Mouse (Mus musculus): Measurements from ENCODE around the gene Cdh4.

The Cdh4 gene

DNA sequence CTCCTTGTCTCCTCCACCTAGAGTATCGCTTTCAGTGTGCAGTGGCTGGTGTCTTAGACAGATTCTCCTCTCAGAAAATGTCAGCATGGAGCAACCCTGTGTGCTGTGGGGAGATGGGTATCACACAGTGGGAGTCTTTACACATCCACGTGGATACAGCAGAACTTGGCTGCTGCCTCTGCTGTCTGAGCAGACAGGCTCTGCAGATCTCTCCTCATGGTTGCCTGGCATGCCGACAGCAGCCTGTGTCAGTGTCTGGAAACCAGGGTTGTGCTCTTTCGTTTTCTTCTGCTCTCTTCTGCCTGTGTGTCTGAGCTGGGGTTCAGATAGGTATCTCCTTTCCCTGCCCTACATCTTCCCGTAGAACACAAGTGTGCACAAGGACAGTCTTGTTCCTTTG, 237.6 kb downstream of the Cdh4 start:
- DNase-seq (ENCODE audit: low spot score): peak; percentile 19

DNA sequence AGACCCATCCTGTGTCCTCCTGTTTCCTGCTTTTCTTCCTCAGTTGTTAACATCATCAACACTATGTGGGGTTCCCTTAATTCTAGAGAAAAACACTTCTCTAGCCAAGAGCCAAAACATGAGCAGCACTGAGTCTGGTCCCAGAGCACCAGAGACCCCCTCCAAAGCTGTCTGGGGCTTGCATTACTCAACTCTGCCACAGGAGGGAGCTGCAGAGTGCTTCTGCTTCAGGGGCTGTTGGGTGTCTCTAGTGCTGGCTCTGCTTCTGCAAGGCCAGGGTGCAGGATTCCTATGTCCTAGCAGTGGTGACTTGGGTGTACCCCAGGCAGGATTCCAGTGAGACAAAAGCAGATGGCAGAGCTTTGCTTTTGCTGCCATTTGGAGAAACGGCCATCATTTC, 239.2 kb downstream of the Cdh4 start:
- DNase-seq (ENCODE audit: low spot score): peak; percentile 26

DNA sequence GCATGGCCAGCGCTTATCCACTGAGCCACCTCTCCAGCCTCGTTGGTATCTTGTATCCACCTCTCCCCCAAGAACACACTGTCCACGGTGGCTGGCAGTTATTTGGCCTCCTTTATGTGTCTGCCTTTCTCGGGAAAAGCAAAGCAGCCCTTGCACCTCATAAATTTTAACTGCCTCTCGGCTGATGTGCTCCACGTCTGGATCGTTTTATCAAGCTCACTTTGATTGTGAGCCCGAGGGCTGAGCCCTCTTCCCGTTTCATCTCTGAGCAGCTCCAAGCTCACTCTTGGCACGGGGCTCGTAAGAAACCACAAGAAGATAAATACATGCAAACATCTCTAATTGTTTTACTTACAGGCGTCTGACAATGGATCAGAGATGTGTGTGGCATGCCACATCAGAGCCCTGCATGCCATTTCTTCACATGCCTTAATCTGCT, 245.0 kb downstream of the Cdh4 start:
- no peak for DNase-seq (ENCODE audit: low spot score)

DNA sequence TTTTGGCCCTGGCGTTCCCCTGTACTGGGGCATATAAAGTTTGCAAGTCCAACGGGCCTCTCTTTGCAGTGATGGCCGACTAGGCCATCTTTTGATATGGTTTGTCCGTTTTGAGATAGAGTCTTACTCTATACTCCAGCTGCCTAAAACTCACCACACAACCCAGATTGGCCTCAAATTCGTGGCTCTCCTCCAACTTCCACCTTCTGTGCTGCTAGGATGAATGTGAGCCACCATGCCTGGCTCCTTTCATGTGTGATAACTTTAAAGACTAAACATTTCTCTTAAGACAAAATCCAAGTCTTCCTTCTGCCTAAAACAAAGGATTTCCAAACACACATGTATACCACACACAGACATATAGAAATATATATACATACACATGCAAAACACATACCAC, 246.7 kb downstream of the Cdh4 start:
- DNase-seq (ENCODE audit: low spot score): peak; percentile 35

DNA sequence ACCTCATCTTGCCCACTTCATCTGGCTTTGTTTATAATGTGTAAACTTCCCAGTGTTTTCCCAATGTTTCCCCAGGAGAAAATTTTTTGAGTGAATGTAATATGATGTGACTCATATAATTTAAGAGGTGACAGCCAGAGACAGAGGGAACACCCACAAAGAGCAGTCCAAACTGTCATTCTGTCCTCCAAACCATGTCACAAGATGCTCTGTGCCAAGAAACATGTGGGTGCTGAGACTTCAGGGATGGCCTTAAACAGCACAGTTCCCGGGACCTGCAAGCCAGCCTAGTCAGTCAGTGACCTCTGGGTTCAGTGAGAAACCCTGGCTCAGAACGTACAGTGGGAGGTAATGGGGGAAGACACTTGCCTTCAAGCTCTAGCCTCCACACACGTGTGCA, 247.5 kb downstream of the Cdh4 start:
- DNase-seq (ENCODE audit: low spot score): no peak

DNA sequence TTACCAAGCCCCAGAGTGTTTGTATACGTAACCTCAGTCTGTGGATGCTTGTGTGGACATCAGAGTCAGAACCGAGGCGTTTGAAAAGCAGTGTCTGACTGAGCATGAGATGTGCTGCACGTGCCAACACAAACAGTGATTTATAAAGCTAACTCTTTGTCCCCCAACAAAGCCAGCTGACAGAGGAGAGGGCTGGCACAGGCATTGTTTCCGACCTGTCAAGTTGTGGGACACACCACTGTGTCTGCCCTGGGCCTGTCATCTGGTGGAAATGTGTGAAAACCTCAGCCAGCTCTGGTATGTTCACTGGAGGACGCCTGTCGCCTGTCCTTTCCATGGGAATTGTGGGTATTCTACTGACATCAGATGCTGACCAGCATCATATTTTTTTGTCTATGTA, 248.3 kb downstream of the Cdh4 start:
- no peak for DNase-seq (ENCODE audit: low spot score)

DNA sequence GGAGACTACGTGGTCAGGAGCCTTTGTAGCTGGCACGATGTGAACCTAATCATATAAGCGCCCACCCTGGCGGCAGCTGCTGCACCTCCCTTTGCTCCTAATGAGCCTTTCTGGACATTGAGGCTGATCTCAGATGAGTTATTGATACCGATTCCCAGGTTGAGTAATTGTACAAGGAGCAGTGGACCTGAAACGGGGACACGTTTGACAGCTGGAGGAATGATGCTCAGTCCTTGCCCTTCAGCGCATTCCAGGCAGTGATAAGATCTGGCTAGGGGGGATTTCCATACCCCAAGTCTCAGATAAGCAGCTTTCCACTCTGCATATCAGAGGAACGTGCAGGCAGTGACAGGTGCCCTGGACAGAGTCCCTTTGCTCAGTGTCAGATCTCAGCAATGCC, 252.7 kb downstream of the Cdh4 start:
- DNase-seq (ENCODE audit: low spot score): no peak

DNA sequence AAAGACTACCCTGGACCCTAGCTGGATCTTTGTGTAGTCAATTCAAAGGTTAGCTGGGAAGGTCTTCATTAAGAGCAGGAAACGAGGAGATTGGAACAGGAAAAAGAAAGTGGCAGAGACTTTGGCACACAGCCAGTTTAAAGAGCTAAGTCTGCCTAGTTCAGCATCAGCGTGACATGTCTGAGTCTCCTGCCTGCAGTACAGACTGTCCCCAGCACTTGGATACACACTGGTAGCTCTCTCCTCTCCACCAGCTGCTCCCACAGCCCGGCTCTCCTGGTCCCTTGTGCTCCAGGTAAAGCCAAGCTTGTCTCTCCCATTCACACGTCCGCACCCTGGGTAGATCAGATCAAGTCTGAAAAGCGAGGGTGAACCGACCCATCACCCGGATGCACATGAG, 255.4 kb downstream of the Cdh4 start:
- DNase-seq (ENCODE audit: low spot score): no peak

DNA sequence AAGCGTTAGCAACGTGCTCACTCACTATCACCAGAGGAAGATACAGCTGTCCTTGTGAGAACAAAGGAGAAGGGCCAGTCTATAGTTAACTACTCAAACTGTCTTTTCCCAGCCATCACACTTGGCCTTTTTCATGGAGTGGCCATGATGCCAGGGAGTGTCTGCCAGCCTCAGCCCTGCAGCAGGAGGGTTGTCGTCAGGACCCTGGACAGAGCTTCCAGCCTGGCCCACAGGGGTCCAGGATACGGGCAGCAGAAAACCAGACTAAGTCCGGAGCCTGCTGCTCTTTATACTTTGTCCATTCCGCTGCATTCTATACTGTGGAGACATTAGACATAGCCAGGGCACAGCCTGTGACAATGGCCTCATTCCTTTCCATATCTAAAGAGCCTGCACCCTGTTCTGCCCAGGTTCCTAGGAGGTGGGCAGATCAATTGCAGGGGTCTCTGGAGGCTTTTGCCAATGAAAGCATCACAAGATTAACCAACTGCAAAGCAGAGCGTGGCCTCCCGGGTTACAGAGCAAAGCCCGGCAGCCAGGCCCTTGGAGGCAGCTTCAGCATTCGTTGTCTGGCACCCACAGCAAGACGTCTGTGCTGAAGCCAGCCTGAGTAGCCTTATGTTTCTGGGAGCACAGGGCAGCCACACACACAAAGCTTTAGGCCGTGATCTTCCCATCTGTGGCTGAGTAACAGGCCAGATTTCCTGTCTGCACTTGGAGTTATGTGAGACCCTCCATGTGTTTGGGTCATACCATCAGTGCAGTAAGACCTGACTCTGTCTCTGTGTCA, 256.2 kb downstream of the Cdh4 start:
- DNase-seq (ENCODE audit: low spot score): no peak

DNA sequence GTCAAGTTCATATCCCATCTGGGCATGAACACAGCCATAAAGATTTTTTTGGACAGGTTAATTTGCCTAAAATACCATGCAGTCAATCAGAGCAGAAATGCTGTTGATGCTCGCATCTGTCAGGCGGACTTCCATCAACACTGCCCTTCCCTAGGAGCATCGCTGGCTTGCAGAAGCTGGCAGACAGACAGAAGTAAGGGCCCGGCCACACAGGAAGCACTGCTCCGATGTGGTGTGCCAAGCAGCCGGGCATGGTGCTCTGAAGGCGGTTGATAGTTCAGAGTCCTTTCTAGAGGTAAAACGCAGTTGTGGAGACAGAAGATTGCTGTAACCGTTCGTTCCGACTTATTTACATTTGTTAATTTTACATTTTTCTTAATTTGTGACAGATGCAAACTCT, 262.8 kb downstream of the Cdh4 start:
- DNase-seq (ENCODE audit: low spot score): no peak

DNA sequence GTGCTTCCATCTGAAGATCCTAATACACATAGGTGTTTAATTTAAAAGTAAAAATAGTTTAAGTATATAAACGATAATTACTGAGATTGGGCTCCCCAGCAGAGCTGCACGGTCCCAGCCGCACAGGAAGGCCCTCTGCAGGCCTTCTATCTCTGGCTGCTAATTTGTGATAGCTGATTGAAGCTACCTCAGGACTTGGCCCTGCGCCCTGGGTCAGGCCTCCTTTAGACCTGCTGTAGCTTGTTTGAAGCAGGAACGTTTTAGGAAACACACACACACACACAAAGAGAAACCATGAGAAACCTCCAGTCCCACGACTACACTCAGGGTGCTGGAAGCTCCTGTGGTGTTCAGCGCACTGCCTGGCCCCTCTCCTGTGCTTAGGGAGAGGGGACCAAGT, 263.2 kb downstream of the Cdh4 start:
- DNase-seq (ENCODE audit: low spot score): no peak

DNA sequence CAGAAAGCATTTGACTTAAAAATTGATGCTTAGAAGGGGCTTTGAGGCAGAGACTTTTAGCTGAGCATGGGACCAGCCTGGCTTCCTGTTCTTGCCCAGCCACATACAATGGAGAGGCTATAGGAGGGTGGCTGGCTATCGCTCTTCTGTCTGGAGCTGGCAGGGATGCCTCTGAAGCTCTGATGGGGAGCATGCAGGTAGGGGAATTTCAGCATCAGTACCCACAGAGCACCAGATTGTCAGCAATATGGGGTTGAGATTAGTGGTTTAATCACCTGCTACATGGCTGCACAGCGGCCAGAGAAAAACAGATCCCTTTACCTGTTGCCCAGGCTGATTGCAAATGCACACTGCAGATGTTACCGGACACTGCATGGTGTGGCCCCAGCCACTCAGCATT, 264.4 kb downstream of the Cdh4 start:
- DNase-seq (ENCODE audit: low spot score): no peak

DNA sequence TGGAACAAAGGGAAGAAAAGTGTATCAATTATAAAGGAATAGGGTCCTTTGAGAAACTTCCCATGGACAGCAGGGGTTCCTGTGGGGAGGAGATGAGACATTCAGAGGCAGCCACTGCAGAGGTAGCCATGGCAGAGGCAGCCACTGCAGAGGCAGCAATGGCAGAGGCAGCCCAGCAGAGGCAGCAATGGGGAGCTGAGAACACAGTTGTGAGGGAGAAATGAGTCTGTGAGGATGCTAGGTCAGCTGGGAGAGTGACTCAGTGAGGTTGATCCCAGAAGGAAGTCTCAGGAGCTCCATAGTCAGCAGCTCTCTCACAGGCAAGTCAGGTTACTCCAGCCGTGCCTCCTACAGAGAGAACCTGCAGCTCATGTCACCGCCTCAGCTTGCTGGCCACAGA, 266.9 kb downstream of the Cdh4 start:
- no peak for DNase-seq (ENCODE audit: low spot score)

DNA sequence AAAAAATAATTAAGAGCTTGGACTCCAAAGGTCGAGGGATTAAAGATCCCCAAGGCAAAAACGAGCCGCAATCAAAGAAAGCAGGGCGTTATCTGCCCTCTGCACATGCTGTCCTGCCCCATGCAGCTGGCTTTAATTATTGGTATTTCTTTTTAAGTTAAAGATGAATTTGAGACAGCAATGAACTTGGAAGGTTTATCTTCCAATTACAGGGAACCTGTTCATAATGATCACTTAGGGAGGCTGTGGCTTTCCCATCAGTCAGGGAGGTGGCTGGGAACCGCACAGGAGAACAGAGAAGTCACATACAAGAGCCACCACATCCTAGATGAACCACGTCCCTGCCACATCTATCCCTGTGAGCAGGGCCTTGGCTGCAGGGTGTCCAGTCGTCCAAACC, 270.5 kb downstream of the Cdh4 start:
- DNase-seq (ENCODE audit: low spot score): no peak

DNA sequence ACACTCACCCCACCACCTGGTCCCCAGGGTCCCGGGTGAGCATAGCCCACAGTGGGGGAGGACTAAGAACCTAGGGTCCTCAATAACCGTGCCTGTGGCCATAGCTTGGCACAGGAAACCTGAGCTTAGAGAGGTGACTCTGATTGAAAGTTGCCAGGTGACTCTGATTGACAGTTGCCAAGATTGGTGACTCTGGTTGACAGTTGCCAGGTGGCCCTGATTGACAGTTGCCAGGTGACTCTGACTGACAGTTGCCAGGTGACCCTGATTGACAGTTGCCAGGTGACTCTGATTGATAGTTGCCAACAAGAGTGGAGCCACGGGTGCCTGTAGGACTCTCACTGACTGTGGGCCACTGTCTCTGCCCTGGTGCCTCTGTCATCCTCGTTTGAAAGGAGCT, 271.1 kb downstream of the Cdh4 start:
- DNase-seq (ENCODE audit: low spot score): no peak

DNA sequence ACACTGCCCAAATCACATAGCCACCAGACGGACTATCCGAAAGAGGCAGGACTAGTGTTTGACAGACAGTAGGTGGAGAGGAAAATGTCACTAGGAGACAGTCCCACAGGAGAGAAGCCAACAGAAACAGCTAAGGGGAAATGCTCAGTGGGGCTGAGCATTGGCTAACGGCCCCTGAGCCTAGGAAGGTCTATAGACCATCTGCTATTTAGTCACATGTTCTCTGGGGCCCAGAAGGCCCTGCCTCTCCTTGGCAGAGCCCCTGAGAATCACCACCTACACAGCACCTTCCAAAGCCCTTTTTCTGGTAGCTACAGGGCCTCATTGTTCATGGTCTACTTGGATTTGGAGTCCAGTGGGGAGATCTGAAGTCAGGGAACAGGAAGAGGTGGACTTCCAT, 271.9 kb downstream of the Cdh4 start:
- DNase-seq (ENCODE audit: low spot score): no peak

DNA sequence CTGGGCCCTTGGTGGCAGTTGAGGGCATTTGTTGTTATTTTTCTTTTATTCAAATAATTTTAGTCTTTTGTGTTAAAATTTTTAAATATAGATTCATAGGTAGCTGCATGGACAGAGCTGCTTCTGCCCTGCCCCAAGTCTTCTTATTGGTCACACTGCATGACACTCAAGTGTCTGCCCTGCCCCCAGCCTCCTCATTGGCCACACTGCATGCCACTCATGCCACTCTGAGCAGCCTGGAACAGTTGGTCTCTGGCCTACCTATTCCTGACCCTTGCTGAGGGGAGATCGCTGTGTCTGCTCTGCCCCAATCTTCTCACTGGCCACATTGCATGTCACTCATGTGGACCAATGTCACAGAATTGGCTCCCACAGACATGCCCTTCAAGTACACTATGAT, 273.1 kb downstream of the Cdh4 start:
- DNase-seq (ENCODE audit: low spot score): no peak

DNA sequence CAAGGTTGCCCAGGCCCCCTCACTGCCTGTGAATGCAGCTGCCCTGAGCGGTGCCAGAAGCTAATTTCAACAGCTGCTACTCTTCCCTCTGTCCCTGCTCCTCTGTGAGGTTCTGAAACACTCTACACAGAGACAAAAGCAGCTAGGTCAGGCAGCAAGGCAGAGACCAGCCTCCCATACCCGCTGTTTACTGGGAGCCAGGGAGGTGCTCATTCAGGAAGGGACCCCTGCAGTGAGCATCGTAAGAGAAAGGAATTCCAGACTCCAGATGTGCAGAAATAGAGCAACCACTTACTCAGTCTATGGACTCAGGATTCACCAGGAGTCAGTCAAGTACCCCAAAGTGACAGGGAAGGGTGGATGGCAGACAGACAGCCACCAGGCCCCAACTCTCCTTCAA, 278.1 kb downstream of the Cdh4 start:
- DNase-seq (ENCODE audit: low spot score): no peak

DNA sequence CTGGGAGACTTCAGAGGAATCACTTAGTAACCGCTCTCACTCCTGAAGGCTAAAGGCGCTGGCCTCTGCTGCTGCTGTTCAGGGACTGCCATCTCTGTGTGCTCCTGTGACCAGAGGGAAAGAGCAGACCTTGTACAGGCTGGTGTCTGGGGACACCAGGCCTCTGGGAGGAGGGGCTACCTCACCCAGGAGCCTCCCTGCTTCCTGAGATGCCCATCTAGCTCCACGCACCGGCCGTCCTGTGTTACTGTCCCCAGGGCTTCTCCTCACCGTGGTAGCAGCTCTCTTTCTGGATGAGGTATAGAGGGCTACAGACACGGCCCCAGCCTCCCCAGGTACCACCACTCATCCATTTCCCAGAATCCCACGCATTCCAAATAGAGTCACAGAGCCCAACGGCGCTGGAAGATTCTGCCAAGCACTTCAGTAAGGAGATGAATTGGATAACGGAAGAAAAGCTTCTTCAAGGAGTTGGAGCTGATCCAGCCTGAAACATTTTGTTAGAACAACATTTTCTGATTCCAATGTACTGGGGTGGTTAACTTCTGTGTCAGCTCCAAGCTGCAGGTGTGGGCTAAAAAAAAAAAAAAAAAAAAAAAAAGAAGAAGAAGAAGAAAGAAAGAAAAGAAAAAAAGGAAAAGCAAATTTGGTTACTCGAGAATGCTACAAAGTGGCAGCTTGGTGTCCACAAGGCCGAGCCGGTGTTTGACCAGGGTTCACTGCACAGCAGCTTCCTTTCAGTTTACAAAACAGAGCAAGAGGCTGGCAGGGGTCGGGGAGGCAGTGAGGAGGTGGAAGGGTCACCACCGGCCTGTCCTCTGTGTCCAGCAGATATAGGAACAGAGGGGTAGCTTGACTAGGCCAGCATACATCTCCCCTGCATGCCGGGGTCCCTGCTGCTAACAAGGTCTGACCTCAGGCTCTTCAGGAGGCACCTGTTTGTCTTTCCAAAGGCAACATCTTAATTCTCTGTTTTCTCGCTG, 279.6 kb downstream of the Cdh4 start:
- DNase-seq (ENCODE audit: low spot score): no peak

DNA sequence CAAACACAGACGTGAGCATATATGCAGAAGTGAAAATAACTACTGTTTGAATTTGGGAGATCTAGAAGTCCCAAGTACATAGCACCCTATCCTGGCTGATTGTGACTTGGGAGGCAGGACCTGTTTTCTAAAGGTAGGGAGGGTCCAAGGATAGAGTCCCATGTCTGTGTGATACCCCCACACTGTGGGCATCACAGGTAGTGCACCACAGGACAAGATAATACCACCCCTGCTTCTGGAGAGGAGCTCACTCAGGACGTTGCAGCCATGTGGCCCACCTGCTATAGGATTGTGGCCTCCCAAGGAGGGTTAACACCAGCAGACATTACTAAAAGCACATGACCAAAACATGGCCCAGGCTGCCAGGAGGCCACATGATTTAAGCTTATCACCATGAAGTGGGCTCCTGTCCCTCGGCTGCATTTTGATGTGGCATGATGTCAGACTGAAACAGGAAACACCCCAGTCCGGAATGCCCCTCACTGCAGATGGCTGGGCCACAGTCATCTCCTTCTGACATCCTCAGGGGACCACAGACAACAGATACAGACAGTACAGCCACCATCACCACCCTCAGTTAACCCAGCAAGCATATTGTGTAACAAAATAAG, 280.6 kb downstream of the Cdh4 start:
- DNase-seq (ENCODE audit: low spot score): no peak

DNA sequence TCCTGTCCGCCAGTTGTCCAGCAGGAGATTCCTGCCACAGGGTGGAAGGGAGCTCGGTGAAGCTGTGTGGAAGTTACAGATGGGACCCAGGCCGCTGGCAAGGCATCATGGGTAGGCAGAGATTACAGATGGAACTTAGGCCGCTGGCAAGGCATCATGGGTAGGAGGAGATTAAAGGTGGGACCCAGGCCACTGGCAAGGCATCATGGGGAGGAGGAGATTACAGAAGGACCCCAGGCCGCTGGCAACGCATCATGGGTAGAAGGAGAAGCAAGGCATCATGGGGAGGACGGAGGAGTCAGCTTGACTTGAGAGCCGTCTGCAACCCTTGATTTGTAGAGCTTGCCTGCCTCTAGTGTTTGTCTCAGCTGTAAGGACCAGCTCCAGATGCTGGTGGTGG, 281.2 kb downstream of the Cdh4 start:
- DNase-seq (ENCODE audit: low spot score): no peak

DNA sequence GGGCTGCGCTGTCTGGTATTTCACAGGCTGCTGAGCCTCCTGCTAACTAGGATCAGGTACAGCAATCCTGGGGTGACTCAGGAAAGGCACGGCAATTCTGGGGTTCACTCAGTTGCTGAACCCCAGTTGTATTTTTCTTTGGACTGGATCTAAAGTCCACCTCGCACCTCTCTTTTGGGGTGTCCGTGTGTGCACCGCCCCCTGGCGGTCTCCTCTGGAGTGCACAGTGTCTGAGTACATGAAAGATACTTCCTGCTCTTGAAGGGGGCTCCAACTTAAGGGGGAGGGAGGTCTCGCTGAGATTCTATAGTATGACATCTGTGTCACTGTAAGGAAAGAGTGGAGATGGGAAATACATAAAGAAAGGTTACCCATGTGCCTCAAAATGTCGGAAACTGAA, 286.8 kb downstream of the Cdh4 start:
- DNase-seq (ENCODE audit: low spot score): no peak

DNA sequence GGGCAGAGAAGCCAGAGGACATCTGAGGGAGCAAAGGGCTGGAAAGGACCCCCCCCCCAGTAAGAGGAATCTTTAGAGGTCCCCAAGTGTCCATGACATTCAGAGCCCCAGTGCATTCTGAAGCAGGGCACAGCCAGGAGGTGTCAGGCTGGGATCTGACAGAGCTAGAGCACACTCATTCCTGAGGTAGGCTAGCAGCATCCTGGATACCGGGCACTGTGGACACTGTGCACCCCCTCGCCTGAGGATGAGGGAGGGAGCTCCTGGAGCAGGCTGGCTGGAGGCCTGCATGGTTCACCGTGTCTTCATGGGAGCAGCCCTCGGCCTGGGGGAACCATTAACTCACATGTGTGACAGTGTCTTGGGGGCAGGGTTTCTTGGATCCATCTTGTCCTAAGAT, 287.6 kb downstream of the Cdh4 start:
- DNase-seq (ENCODE audit: low spot score): no peak
